Mouse (Mus musculus) hindbrain, postnatal 0 days (tissue): Measurements from ENCODE around the gene Cyp26c1. TPM values are rescaled to one million over a fixed set of nuclear protein-coding genes. Genes with fewer than 3 reads are reported as not detected.

Experiments used
- ATAC-seq: fragments of 200-750 bp; cut with Nextera tagmentation; 2 replicates; pipeline ENCODE4 v1.8.0; 2017; ENCODE audit warnings: mild to moderate bottlenecking, moderate TSS enrichment, moderate library complexity
- DNase-seq: peaks from one replicate; pipeline ENCODE4 v3.0.0-alpha.2; 2015; ENCODE audit warnings: low spot score
- H3K27ac ChIP-seq: fragments of 300-500 bp; sonication (generic); 2 replicates; pipeline ENCODE4 v1.5.1; 2014; ENCODE audit warnings: mild to moderate bottlenecking
- H3K27me3 ChIP-seq: fragments of 300-500 bp; sonication (generic); 2 replicates; pipeline ENCODE4 v1.6.1; 2014; ENCODE audit warnings: low read length, mixed read lengths; ENCODE audit not compliant: insufficient read depth
- H3K36me3 ChIP-seq: fragments of 300-500 bp; sonication (generic); 2 replicates; pipeline ENCODE4 v1.6.1; 2014; ENCODE audit warnings: low read length, mixed read lengths; ENCODE audit not compliant: insufficient read depth
- H3K4me1 ChIP-seq: fragments of 300-500 bp; sonication (generic); 2 replicates; pipeline ENCODE4 v1.6.1; 2014; ENCODE audit warnings: antibody characterized with exemption, low read length, mixed read lengths; ENCODE audit not compliant: insufficient read depth
- H3K4me2 ChIP-seq: fragments of 300-500 bp; sonication (generic); 2 replicates; pipeline ENCODE4 v1.6.1; 2014; ENCODE audit warnings: low read depth, mild to moderate bottlenecking, low read length, moderate library complexity, mixed read lengths
- H3K4me3 ChIP-seq: fragments of 300-500 bp; sonication (generic); 2 replicates; pipeline ENCODE4 v1.5.1; 2014; ENCODE audit warnings: low read length
- H3K9ac ChIP-seq: fragments of 300-500 bp; sonication (generic); replicated peaks from 2 replicates; pipeline ENCODE4 v1.6.1; 2014; ENCODE audit warnings: mild to moderate bottlenecking, low read length, moderate library complexity, mixed read lengths
- H3K9me3 ChIP-seq: fragments of 300-500 bp; sonication (generic); 2 replicates; pipeline ENCODE4 v1.6.1; 2016; ENCODE audit warnings: low read length, mixed read lengths
- CTCF ChIP-seq: IDR thresholded peaks from 2 replicates; pipeline ENCODE4 v1.5.1; 2016; ENCODE audit warnings: antibody characterized with exemption, control low read depth, low read depth
- WGBS: fragments of 180-500 bp; shearing (Covaris S2); extraction: QIAGEN DNeasy Blood & Tissue Kit; methylation state at CpG from one replicate; pipeline ENCODE4 v1.1.7; 2014; 5-methylcytosine and 5-hydroxymethylcytosine counted together
- polyA plus RNA-seq: library from polyadenylated mRNA; unstranded; fragments of >200 nt; fragmentation: Nextera tagmentation; extraction: Ambion mirVana; gene quantifications from 2 replicates; pipeline ENCODE4 v1.2.1, GENCODE M21; 2015
- total RNA-seq: library from RNA; depleted of rRNA; stranded (reverse); fragments of >200 nt; gene quantifications from 2 replicates; pipeline ENCODE4 v1.2.3, GENCODE M21; 2014

The Cyp26c1 gene
- total and polyA plus RNA-seq, 2 experiments from 2014 or later, result not detected

DNA sequence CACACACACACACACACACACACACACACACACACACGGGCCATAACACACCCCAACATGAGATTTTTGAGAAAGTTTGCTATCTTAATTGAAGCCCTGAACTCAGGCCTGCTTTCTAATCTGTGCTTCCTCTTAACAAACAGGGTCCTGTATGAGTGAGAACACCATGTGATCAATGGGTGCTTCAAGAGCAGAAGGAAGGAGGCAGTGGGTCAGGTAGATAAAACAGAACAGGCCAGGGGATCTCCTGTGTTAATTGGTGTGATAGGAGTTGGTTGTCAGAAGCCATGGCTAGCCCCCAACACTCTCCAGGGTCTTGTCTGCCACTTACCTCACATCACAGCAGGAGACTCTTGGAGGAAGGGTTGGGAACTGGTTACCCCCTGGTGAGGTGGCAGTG, 30.6 kb downstream of the Cyp26c1 start:
- H3K36me3 ChIP-seq, result no peaks in the 10 kb centered on the region
- H3K9ac ChIP-seq, result no peak overlapping the region
- 70% methylated on average over 1 of the region's 1 CpGs for WGBS
- H3K4me2 ChIP-seq, result no peak overlapping the region
- H3K27ac ChIP-seq, result no peak overlapping the region
- no peaks in the 10 kb centered on the region for H3K4me1 ChIP-seq
- no peaks in the 10 kb centered on the region for H3K9me3 ChIP-seq
- no peak for TF ChIP-seq CTCF
- DNase-seq (no peak), ATAC-seq (no peak)
- no peaks in the 10 kb centered on the region for H3K27me3 ChIP-seq
- no peak overlapping the region for H3K4me3 ChIP-seq

DNA sequence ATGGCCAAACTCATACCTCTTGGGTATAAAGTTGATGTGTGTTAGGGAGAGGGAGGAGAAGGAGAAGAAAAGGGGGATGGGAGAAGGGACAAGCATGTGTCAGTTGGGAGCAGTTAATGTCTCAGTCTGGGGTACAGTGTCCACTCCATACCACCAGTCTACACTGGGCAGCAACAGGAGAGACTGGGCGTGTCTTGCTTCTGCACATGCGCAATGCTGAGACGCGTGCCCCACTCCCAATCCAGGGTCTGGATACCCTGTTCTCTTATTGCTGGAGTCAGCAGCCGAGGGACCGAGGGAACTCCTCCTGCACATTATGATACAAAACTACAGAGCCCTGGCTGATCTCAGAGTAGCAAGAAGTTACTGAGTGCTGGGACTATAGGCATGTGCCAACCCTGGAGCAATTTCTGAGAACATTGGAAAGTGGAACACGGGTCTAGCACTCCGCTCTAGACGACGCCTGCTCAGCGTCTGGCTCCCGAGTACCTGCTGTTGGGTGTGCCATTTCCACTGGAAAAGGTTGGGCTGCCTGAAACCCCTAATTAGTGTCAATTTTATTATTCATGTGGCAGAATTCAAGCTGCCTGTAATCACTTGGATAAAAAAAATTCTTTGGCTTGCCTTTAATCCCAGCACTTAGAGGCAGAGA, 31.3 kb downstream of the Cyp26c1 start:
- ATAC-seq (no peak), DNase-seq (no peak)
- Histone ChIP-seq H3K36me3 (no peaks in the 10 kb centered on the region), H3K9me3 (no peaks in the 10 kb centered on the region), H3K27me3 (no peaks in the 10 kb centered on the region), H3K9ac (no peak overlapping the region), H3K4me1 (no peaks in the 10 kb centered on the region), H3K4me3 (no peak overlapping the region), H3K27ac (no peak overlapping the region), H3K4me2 (no peak overlapping the region)
- no peak for TF ChIP-seq CTCF
- 89% methylated on average over 12 of the region's 12 CpGs for WGBS

DNA sequence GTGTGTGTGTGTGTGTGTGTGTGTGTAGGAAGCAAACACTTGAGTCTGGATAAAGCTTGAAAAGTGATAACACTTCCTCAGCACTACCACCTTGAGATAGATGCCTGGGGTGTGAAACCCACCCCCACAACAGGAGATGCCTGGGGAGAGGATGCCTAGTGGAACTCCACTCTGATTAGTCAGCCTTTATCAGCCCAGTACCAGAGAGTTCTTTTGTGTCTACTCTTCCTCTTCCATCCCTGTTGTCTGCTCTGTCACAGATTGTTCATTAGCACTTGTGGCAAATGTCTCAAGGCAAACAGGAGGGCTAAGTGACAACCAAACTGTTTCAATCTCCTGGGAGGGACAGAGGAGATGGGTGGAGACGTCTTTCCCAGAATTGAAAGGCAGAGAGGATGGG, 33.8 kb downstream of the Cyp26c1 start:
- H3K27ac ChIP-seq, result no peak overlapping the region
- ATAC-seq (no peak), DNase-seq (no peak)
- no peaks in the 10 kb centered on the region for H3K27me3 ChIP-seq
- H3K36me3 ChIP-seq, result no peaks in the 10 kb centered on the region
- no peaks in the 10 kb centered on the region for H3K4me1 ChIP-seq
- no peak for TF ChIP-seq CTCF
- H3K4me3 ChIP-seq, result no peak overlapping the region
- no peak overlapping the region for H3K9ac ChIP-seq
- H3K9me3 ChIP-seq, result no peaks in the 10 kb centered on the region
- WGBS, result 36% methylated on average over 1 of the region's 1 CpGs
- H3K4me2 ChIP-seq, result no peak overlapping the region

DNA sequence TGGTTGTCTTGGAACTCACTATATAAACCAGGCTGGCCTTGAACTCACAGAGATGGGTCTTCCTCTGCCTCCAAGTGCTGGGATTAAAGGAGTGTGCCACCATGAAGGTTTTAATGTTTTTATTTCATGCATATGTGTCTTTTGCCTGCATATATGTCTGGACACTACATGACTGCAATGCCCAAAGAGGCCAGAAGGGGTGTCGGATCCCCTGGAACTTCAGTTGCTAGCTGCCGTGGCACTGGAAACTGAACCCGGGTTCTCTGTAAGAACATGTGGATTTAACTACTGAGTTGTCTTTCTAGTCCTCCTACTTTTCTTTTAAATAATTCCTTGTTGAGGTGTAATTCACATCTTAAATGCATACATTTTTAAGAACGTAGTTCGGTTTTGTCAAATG, 39.2 kb downstream of the Cyp26c1 start:
- TF ChIP-seq CTCF, result no peak
- no peaks in the 10 kb centered on the region for H3K9me3 ChIP-seq
- no peaks in the 10 kb centered on the region for H3K4me1 ChIP-seq
- no peak for ATAC-seq
- no peaks in the 10 kb centered on the region for H3K36me3 ChIP-seq
- no peak overlapping the region for H3K4me3 ChIP-seq
- no peak overlapping the region for H3K27ac ChIP-seq
- H3K27me3 ChIP-seq, result no peaks in the 10 kb centered on the region
- no peak overlapping the region for H3K4me2 ChIP-seq
- H3K9ac ChIP-seq, result no peak overlapping the region
- 96% methylated on average over 5 of the region's 5 CpGs for WGBS
- DNase-seq, result no peak

DNA sequence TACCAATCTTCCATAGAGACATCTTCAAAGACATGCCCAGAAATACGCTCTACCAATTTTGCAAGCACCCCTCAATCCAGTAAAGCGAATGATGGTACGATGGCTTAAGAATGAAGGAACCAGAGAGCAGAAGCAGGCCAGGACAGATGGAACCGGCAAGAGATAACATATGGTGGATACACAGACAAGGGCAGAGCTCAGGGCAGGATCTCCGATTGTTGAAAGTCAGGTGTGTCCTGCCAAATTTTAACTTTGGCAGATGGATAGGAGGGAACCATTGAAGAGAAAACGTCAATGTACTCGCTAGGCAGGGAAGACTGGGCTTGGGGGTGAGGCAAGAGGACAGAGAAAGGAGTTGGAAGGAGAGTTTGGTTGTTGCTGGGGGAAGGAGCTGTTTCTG, 41.2 kb downstream of the Cyp26c1 start:
- WGBS, result 80% methylated on average over 7 of the region's 7 CpGs
- no peaks in the 10 kb centered on the region for H3K27me3 ChIP-seq
- ATAC-seq (no peak), DNase-seq (no peak)
- H3K36me3 ChIP-seq, result no peaks in the 10 kb centered on the region
- H3K9ac ChIP-seq, result no peak overlapping the region
- no peak for TF ChIP-seq CTCF
- H3K9me3 ChIP-seq, result no peaks in the 10 kb centered on the region
- H3K4me1 ChIP-seq, result no peaks in the 10 kb centered on the region
- H3K27ac ChIP-seq, result no peak overlapping the region
- H3K4me2 ChIP-seq, result no peak overlapping the region
- no peak overlapping the region for H3K4me3 ChIP-seq

DNA sequence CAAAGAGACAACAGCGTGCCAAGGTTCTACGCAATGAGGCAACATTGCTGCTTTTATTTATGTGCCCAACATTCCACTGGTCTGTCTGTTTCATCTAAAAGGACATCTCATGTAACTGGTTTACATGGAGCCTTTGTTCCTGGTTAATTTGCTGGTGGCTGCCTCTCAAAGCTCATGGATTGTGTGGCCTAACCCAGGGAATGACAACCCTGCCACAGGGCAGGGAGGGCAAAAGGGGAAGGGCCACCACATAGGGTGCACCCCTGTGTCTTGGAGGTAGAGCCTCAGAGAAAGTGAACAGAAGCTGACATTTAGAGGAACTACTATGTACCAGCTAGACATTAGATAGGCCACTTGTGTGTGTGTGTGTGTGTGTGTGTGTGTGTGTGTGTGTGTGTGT, 42.0 kb downstream of the Cyp26c1 start:
- Histone ChIP-seq H3K4me3 (no peak overlapping the region), H3K9ac (no peak overlapping the region), H3K27ac (no peak overlapping the region), H3K4me2 (no peak overlapping the region), H3K36me3 (no peaks in the 10 kb centered on the region), H3K4me1 (no peaks in the 10 kb centered on the region), H3K27me3 (no peaks in the 10 kb centered on the region), H3K9me3 (no peaks in the 10 kb centered on the region)
- WGBS, result 85% methylated on average over 2 of the region's 2 CpGs
- no peak for ATAC-seq
- no peak for TF ChIP-seq CTCF
- DNase-seq, result no peak

DNA sequence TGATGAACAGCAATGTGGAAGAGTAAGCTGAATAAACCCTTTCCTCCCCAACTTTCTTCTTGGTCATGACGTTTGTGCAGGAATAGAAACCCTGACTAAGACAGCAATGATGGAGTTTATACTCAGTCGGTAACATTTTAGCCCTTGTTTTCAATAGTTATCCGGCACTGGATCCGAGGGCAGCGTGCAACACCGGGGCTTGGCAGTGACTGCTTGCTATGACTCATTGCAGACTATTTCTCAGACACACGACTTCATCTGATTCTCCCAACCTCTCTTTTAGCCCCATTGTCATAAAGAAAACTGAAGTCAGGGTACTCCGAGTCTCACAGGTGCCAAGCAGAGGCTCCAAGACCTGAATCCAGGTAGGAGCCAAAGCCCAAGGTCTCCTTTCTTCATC, 50.0 kb downstream of the Cyp26c1 start:
- no peak for DNase-seq
- no peaks in the 10 kb centered on the region for H3K27me3 ChIP-seq
- no peaks in the 10 kb centered on the region for H3K36me3 ChIP-seq
- H3K4me1 ChIP-seq, result no peaks in the 10 kb centered on the region
- H3K4me2 ChIP-seq, result no peak overlapping the region
- no peak for ATAC-seq
- TF ChIP-seq CTCF, result no peak
- no peak overlapping the region for H3K4me3 ChIP-seq
- H3K9ac ChIP-seq, result no peak overlapping the region
- H3K9me3 ChIP-seq, result no peaks in the 10 kb centered on the region
- WGBS, result 87% methylated on average over 8 of the region's 8 CpGs
- H3K27ac ChIP-seq, result no peak overlapping the region
